Mouse (Mus musculus): ENCODE data around the gene Gm8126. TPM values are rescaled to one million over a fixed set of nuclear protein-coding genes. Genes with fewer than 3 reads are reported as not detected.

Gm8126 gene
- polyA plus RNA-seq, 1 experiment from 2014 or later, result not detected

Other genes starting within 250 kb of the Gm8126 start
- gene Gm10376, start 243.0 kb upstream of the Gm8126 start, polyA plus RNA-seq (2014; fragmentation: Nextera tagmentation; extraction: Ambion mirVana), result not detected in 2 replicates
- gene Gm8094, start 182.0 kb upstream of the Gm8126 start, polyA plus RNA-seq (2014; fragmentation: Nextera tagmentation; extraction: Ambion mirVana), result not detected in 2 replicates
- not detected in 2 replicates for gene Gm8104, start 158.0 kb upstream of the Gm8126 start, polyA plus RNA-seq (2014; fragmentation: Nextera tagmentation; extraction: Ambion mirVana)
- gene Gm7233, start 78.8 kb upstream of the Gm8126 start, polyA plus RNA-seq (2014; fragmentation: Nextera tagmentation; extraction: Ambion mirVana), result not detected in 2 replicates
- gene Gm8122, start 23.3 kb upstream of the Gm8126 start, polyA plus RNA-seq (2014; fragmentation: Nextera tagmentation; extraction: Ambion mirVana), result not detected in 2 replicates
- not detected in 2 replicates for gene Gm9732, start 16.4 kb downstream of the Gm8126 start, polyA plus RNA-seq (2014; fragmentation: Nextera tagmentation; extraction: Ambion mirVana)
- not detected in 2 replicates for gene Gm8127, start 35.2 kb downstream of the Gm8126 start, polyA plus RNA-seq (2014; fragmentation: Nextera tagmentation; extraction: Ambion mirVana)
- 0.20 TPM in 1 of 2 replicates, not detected in the other for gene 1700001F09Rik, start 89.2 kb downstream of the Gm8126 start, polyA plus RNA-seq (2014; fragmentation: Nextera tagmentation; extraction: Ambion mirVana)
- not detected in 2 replicates for gene Gm8138, start 157.7 kb downstream of the Gm8126 start, polyA plus RNA-seq (2014; fragmentation: Nextera tagmentation; extraction: Ambion mirVana)

All from hindbrain, embryonic 11.5 days (tissue).